Mouse (Mus musculus) A20 (cell line): Measurements from ENCODE around the gene Eif4ebp2.

ENCODE experiments used
- DNase-seq: peaks from one replicate; pipeline ENCODE4 v3.0.0-alpha.2; 2011; ENCODE audit warnings: low read depth, low spot score

Gene Eif4ebp2

GRCm38 (mm10) chr10:61418131-61418900 is 34.1 kb downstream of the Eif4ebp2 start:
- no peak for DNase-seq

GRCm38 (mm10) chr10:61417672-61418071 is 34.8 kb downstream of the Eif4ebp2 start, which contains the start of gene Nodal:
Nodal (plus strand) TSS chr10:61417972.
- DNase-seq, result no peak

GRCm38 (mm10) chr10:61417046-61417445 is 35.4 kb downstream of the Eif4ebp2 start:
- DNase-seq, result no peak

- no peak for DNase-seq
These were observed 35.9 kb downstream of the Eif4ebp2 start for GRCm38 (mm10) chr10:61416561-61416960.

GRCm38 (mm10) chr10:61415890-61416289 is 36.6 kb downstream of the Eif4ebp2 start:
- no peak for DNase-seq

- no peak for DNase-seq
These were observed 37.2 kb downstream of the Eif4ebp2 start for GRCm38 (mm10) chr10:61415240-61415639.

- DNase-seq, result no peak
These were observed 39.4 kb downstream of the Eif4ebp2 start for GRCm38 (mm10) chr10:61412910-61413625.

- no peak for DNase-seq
These were observed 42.3 kb downstream of the Eif4ebp2 start for GRCm38 (mm10) chr10:61410193-61410592.

GRCm38 (mm10) chr10:61409776-61410175 is 42.7 kb downstream of the Eif4ebp2 start:
- DNase-seq, result no peak

- no peak for DNase-seq
These were observed 46.5 kb downstream of the Eif4ebp2 start for GRCm38 (mm10) chr10:61405958-61406357.

GRCm38 (mm10) chr10:61402911-61403310 is 49.5 kb downstream of the Eif4ebp2 start:
- no peak for DNase-seq

GRCm38 (mm10) chr10:61402480-61402879 is 50.0 kb downstream of the Eif4ebp2 start:
- DNase-seq, result peak; percentile 61

- no peak for DNase-seq
These were observed 52.1 kb downstream of the Eif4ebp2 start for GRCm38 (mm10) chr10:61400407-61400806.

- DNase-seq, result peak; percentile 75
These were observed 53.2 kb downstream of the Eif4ebp2 start for GRCm38 (mm10) chr10:61399156-61399734.

- DNase-seq, result no peak
These were observed 54.3 kb downstream of the Eif4ebp2 start for GRCm38 (mm10) chr10:61398125-61398524.

- no peak for DNase-seq
These were observed 57.9 kb downstream of the Eif4ebp2 start for GRCm38 (mm10) chr10:61394476-61395136.

GRCm38 (mm10) chr10:61392584-61392983 is 59.9 kb downstream of the Eif4ebp2 start:
- DNase-seq, result no peak

- no peak for DNase-seq
These were observed 62.3 kb downstream of the Eif4ebp2 start for GRCm38 (mm10) chr10:61390148-61390547.

- DNase-seq, result no peak
These were observed 63.4 kb downstream of the Eif4ebp2 start for GRCm38 (mm10) chr10:61389020-61389419.

- no peak for DNase-seq
These were observed 66.2 kb downstream of the Eif4ebp2 start for GRCm38 (mm10) chr10:61386284-61386683.

- no peak for DNase-seq
These were observed 67.3 kb downstream of the Eif4ebp2 start for GRCm38 (mm10) chr10:61385174-61385573.

GRCm38 (mm10) chr10:61383715-61384047 is 68.8 kb downstream of the Eif4ebp2 start:
- DNase-seq, result no peak
